Mouse (Mus musculus) midbrain, embryonic 12.5 days (tissue): ENCODE data around the gene Glp1r. TPM values are rescaled to one million over a fixed set of nuclear protein-coding genes. Genes with fewer than 3 reads are reported as not detected.

Source experiments
- ATAC-seq: fragments of 200-750 bp; cut with Nextera tagmentation; 2 replicates; pipeline ENCODE4 v1.8.0; 2017; ENCODE audit warnings: low read depth, moderate TSS enrichment, moderate library complexity; ENCODE audit not compliant: low FRiP score
- H3K27ac ChIP-seq: fragments of 300-500 bp; sonication (generic); replicated peaks from 2 replicates; pipeline ENCODE4 v1.5.1; 2016; ENCODE audit warnings: mild to moderate bottlenecking
- H3K27me3 ChIP-seq: fragments of 300-500 bp; sonication (generic); 2 replicates; pipeline ENCODE4 v1.6.1; 2016; ENCODE audit warnings: mild to moderate bottlenecking
- H3K36me3 ChIP-seq: fragments of 300-500 bp; sonication (generic); 2 replicates; pipeline ENCODE4 v1.6.1; 2016
- H3K4me1 ChIP-seq: fragments of 300-500 bp; sonication (generic); 2 replicates; pipeline ENCODE4 v1.6.1; 2016
- H3K4me2 ChIP-seq: fragments of 300-500 bp; sonication (generic); replicated peaks from 2 replicates; pipeline ENCODE4 v1.6.1; 2016; ENCODE audit warnings: mild to moderate bottlenecking, moderate library complexity
- H3K4me3 ChIP-seq: fragments of 300-500 bp; sonication (generic); 2 replicates; pipeline ENCODE4 v1.5.1; 2016; ENCODE audit warnings: mild to moderate bottlenecking
- H3K9ac ChIP-seq: fragments of 300-500 bp; sonication (generic); replicated peaks from 2 replicates; pipeline ENCODE4 v1.6.1; 2016; ENCODE audit warnings: mild to moderate bottlenecking, moderate library complexity
- H3K9me3 ChIP-seq: fragments of 300-500 bp; sonication (generic); 2 replicates; pipeline ENCODE4 v1.6.1; 2016; ENCODE audit warnings: mild to moderate bottlenecking
- WGBS: fragments of 180-500 bp; shearing (Covaris S2); methylation state at CpG from one replicate; pipeline ENCODE4 v1.1.7; 2016; 5-methylcytosine and 5-hydroxymethylcytosine counted together
- polyA plus RNA-seq: library from polyadenylated mRNA; unstranded; fragments of >200 nt; fragmentation: Nextera tagmentation; extraction: Ambion mirVana; gene quantifications from 2 replicates; pipeline ENCODE4 v1.2.1, GENCODE M21; 2016

Glp1r gene
- 0.09 and 0.10 TPM in 2 replicates for polyA plus RNA-seq

DNA sequence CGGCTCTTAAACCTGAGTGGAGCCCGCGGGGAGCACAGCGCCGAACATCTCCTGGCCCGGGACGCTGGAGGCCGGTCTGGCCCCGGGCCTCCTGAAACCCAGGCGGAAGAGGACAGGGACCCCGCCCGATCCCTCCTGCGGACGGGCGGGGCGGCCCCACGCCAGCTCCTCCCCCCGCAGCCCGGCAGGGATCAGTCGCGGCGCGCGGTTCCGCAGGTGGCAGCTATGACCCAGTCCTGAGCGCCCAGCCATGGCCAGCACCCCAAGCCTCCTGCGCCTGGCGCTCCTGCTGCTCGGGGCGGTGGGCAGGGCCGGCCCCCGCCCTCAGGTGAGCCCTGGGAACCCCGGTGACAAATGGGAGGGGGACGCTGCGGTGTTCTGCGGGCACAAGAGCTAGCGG is at the start of gene Glp1r:
Gene Glp1r (plus strand): TSS at position 191 of the 400 bp plus-strand sequence.
- WGBS: 2% methylated on average over 34 of the region's 37 CpGs
- ATAC-seq: no peak
- H3K9me3 ChIP-seq: no peaks in the 10 kb centered on the region
- H3K4me1 ChIP-seq: peaks cover 10% of the 10 kb centered on the region; the same call in 1 of the 2 replicates
- no peaks in the 10 kb centered on the region for H3K36me3 ChIP-seq
- H3K27me3 ChIP-seq: peaks cover 52% of the 10 kb centered on the region
- peak within 1 kb of the TSS; percentile 64 for H3K9ac ChIP-seq
- H3K4me2 ChIP-seq: peak within 1 kb of the TSS; percentile 99
- peak within 1 kb of the TSS; percentile 50 for H3K4me3 ChIP-seq
- no peak within 1 kb of the TSS for H3K27ac ChIP-seq

- H3K27ac ChIP-seq: no peak overlapping the region
- no peaks in the 10 kb centered on the region for H3K36me3 ChIP-seq
- H3K9ac ChIP-seq: no peak overlapping the region
- H3K4me3 ChIP-seq: no peak overlapping the region
- no peak overlapping the region for H3K4me2 ChIP-seq
- H3K4me1 ChIP-seq: no peaks in the 10 kb centered on the region
- H3K27me3 ChIP-seq: no peaks in the 10 kb centered on the region
- ATAC-seq: no peak
- H3K9me3 ChIP-seq: no peaks in the 10 kb centered on the region
Observed at GRCm38 (mm10) chr17:30852345-30852744, 49.3 kb upstream of the Glp1r start.

GRCm38 (mm10) chr17:30857347-30857746 is 44.3 kb upstream of the Glp1r start:
- WGBS: 87% methylated on average over 5 of the region's 5 CpGs

GRCm38 (mm10) chr17:30858586-30859259 is 42.9 kb upstream of the Glp1r start:
- Histone ChIP-seq H3K9ac (no peak overlapping the region), H3K36me3 (no peaks in the 10 kb centered on the region), H3K9me3 (no peaks in the 10 kb centered on the region), H3K27me3 (no peaks in the 10 kb centered on the region), H3K4me3 (no peak overlapping the region), H3K4me1 (peaks cover 26% of the 10 kb centered on the region), H3K27ac (no peak overlapping the region), H3K4me2 (no peak overlapping the region)
- ATAC-seq: no peak
- WGBS: 75% methylated on average over 11 of the region's 11 CpGs

More at GRCm38 (mm10) chr17:30857347-30857746, 44.3 kb upstream of the Glp1r start:
- Histone ChIP-seq H3K27me3 (no peaks in the 10 kb centered on the region), H3K36me3 (no peaks in the 10 kb centered on the region), H3K4me2 (no peak overlapping the region), H3K9ac (no peak overlapping the region), H3K27ac (no peak overlapping the region), H3K4me1 (peaks cover 19% of the 10 kb centered on the region), H3K9me3 (no peaks in the 10 kb centered on the region), H3K4me3 (no peak overlapping the region)
- ATAC-seq: no peak

GRCm38 (mm10) chr17:30859989-30860585 is 41.5 kb upstream of the Glp1r start:
- H3K4me3 ChIP-seq: no peak overlapping the region
- ATAC-seq: peak; percentile 71
- no peaks in the 10 kb centered on the region for H3K9me3 ChIP-seq
- WGBS: 37% methylated on average over 10 of the region's 10 CpGs
- peaks cover 26% of the 10 kb centered on the region for H3K4me1 ChIP-seq
- H3K36me3 ChIP-seq: no peaks in the 10 kb centered on the region
- H3K27ac ChIP-seq: peak overlapping the region; percentile 59
- H3K4me2 ChIP-seq: no peak overlapping the region
- H3K27me3 ChIP-seq: no peaks in the 10 kb centered on the region
- H3K9ac ChIP-seq: no peak overlapping the region

DNA sequence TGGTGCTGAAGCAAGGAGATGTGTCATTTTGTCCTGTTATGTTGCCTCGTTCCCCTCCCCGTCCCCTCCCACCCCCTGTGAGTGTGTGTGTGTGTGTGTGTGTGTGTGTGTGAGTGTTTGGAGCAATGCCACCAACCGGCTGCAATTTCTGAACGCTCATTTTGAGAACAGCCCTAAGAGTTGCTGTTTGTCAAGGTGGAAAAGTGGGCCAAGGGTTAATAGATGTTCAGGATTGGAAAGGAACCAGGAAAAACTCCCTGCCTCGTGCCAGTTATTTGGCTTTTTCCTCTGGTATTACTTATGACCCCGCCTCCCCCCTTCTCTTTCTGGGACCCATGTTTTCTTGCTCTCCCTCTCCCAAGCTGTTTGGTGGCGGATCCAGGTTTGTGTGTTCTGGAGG is 41.0 kb upstream of the Glp1r start:
- 70% methylated on average over 7 of the region's 7 CpGs for WGBS
- Histone ChIP-seq H3K9me3 (no peaks in the 10 kb centered on the region), H3K27me3 (no peaks in the 10 kb centered on the region), H3K27ac (peak overlapping the region; percentile 59), H3K9ac (no peak overlapping the region), H3K4me1 (peaks cover 26% of the 10 kb centered on the region), H3K4me2 (no peak overlapping the region), H3K36me3 (no peaks in the 10 kb centered on the region), H3K4me3 (no peak overlapping the region)
- no peak; the same call in 1 of the 2 replicates for ATAC-seq

GRCm38 (mm10) chr17:30866281-30866680 is 35.3 kb upstream of the Glp1r start:
- no peak for ATAC-seq
- 76% methylated on average over 8 of the region's 8 CpGs for WGBS
- 0 out of 2 replicates have a peak, but pooled peaks cover 4% of the 10 kb centered on the region for H3K27me3 ChIP-seq
- no peaks in the 10 kb centered on the region for H3K9me3 ChIP-seq
- H3K27ac ChIP-seq: no peak overlapping the region
- H3K9ac ChIP-seq: no peak overlapping the region
- H3K4me1 ChIP-seq: peaks cover 6% of the 10 kb centered on the region
- no peak overlapping the region for H3K4me3 ChIP-seq
- no peak overlapping the region for H3K4me2 ChIP-seq
- no peaks in the 10 kb centered on the region for H3K36me3 ChIP-seq

DNA sequence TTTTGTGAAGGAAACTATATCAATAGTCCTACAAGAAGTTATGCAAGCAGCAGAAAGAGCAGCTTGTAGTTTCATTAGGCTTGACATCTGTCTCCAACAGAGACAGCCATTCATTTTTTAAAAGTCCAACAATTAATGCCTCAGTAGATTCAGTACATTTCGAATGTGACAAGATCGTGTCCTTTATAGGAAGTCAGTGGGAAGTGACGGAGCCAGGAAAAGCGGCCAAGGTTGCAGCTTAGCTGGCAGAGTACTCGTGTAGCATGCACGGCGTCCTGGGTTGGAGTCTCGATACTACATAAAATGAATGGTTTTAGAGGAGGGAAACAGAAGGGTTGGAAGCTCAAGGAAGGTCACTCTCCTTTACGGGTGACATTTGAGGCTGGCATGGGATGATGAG is 34.7 kb upstream of the Glp1r start:
- Histone ChIP-seq H3K9ac (no peak overlapping the region), H3K27ac (no peak overlapping the region), H3K36me3 (no peaks in the 10 kb centered on the region), H3K27me3 (0 out of 2 replicates have a peak, but pooled peaks cover 4% of the 10 kb centered on the region), H3K4me2 (no peak overlapping the region), H3K4me1 (peaks cover 6% of the 10 kb centered on the region), H3K4me3 (no peak overlapping the region), H3K9me3 (no peaks in the 10 kb centered on the region)
- 89% methylated on average over 9 of the region's 9 CpGs for WGBS
- ATAC-seq: no peak

- no peaks in the 10 kb centered on the region for H3K4me1 ChIP-seq
- no peak for ATAC-seq
Observed at GRCm38 (mm10) chr17:30871040-30871439, 30.6 kb upstream of the Glp1r start.

DNA sequence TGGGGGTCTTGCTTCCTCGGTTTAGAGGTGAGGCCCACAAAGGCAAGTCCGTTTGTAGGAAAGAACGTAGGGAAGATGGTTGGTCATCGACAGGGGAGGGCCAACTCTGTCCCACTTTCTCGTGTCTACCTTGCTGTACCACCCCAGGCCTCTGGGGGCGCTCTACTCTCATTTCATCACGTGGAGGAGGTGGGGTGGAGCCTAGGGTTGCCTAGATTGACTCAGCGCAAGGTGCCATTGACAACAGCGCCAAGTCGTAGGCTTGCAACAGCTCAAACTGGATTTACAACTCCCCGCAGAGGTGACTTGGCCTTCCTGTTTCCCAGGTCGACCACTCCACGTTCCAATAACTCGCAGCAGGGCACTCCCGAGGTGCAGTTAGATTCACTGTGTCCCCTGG is 27.3 kb upstream of the Glp1r start:
- H3K4me2 ChIP-seq: no peak overlapping the region
- 62% methylated on average over 15 of the region's 15 CpGs for WGBS
- no peaks in the 10 kb centered on the region for H3K27me3 ChIP-seq
- no peak for ATAC-seq
- no peaks in the 10 kb centered on the region for H3K36me3 ChIP-seq
- H3K9ac ChIP-seq: no peak overlapping the region
- H3K4me3 ChIP-seq: no peak overlapping the region
- no peak overlapping the region for H3K27ac ChIP-seq
- 0 out of 2 replicates have a peak, but pooled peaks cover 4% of the 10 kb centered on the region for H3K9me3 ChIP-seq
- H3K4me1 ChIP-seq: peaks cover 3% of the 10 kb centered on the region; the same call in 1 of the 2 replicates

More at GRCm38 (mm10) chr17:30871040-30871439, 30.6 kb upstream of the Glp1r start:
- Histone ChIP-seq H3K4me2 (no peak overlapping the region), H3K4me3 (no peak overlapping the region), H3K36me3 (no peaks in the 10 kb centered on the region), H3K9me3 (0 out of 2 replicates have a peak, but pooled peaks cover 4% of the 10 kb centered on the region), H3K27ac (no peak overlapping the region), H3K9ac (no peak overlapping the region), H3K27me3 (0 out of 2 replicates have a peak, but pooled peaks cover 4% of the 10 kb centered on the region)
- WGBS: 27% methylated on average over 10 of the region's 10 CpGs

- no peak overlapping the region for H3K27ac ChIP-seq
- H3K9ac ChIP-seq: no peak overlapping the region
- H3K4me3 ChIP-seq: no peak overlapping the region
- H3K27me3 ChIP-seq: peaks cover 3% of the 10 kb centered on the region; the same call in 1 of the 2 replicates
- 91% methylated on average over 7 of the region's 7 CpGs for WGBS
- 0 out of 2 replicates have a peak, but pooled peaks cover 4% of the 10 kb centered on the region for H3K9me3 ChIP-seq
- H3K4me1 ChIP-seq: peaks cover 12% of the 10 kb centered on the region
- no peak for ATAC-seq
- no peaks in the 10 kb centered on the region for H3K36me3 ChIP-seq
- no peak overlapping the region for H3K4me2 ChIP-seq
Observed at GRCm38 (mm10) chr17:30877456-30877855, 24.2 kb upstream of the Glp1r start.

DNA sequence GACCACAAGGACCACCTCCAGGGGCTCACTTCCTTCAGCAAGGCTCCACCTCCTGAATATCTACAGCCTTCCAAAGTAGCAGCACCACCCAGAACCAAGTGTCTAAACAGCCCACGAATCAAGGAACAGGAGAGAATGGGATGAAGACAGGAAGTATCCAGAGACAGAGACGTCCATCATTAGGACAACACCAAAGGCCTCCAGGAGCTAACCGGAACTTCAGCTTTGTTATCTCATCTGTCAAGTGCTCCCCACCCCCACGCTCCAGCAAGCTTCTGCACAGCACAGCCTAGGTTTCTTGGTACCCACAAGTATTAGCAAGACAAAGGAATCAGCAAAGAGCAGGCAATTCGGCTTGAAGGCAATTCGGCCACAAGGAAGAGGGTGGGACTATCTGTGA is 23.0 kb upstream of the Glp1r start:
- H3K9ac ChIP-seq: no peak overlapping the region
- no peak overlapping the region for H3K27ac ChIP-seq
- no peak for ATAC-seq

More for the DNA sequence above, 23.0 kb upstream of the Glp1r start:
- H3K4me3 ChIP-seq: no peak overlapping the region
- no peak overlapping the region for H3K4me2 ChIP-seq
- peaks cover 19% of the 10 kb centered on the region for H3K4me1 ChIP-seq
- H3K9me3 ChIP-seq: 0 out of 2 replicates have a peak, but pooled peaks cover 4% of the 10 kb centered on the region
- WGBS: 33% methylated on average over 6 of the region's 6 CpGs
- H3K27me3 ChIP-seq: peaks cover 7% of the 10 kb centered on the region
- no peaks in the 10 kb centered on the region for H3K36me3 ChIP-seq
